ENCODE assay signal across 9 mouse cellular contexts in genomic region chr12:76368201-76368789, GRCm38 (mm10). TPM values are rescaled to one million over a fixed set of nuclear protein-coding genes. Genes with fewer than 3 reads are reported as not detected.
DNase-seq lines count a peak whose midpoint lies in the region; ATAC-seq lines count a peak whose summit lies in the region.
"Had no signal": no experiment of that assay in that cellular context is flagged by ENCODE, and none has a peak within 500 bp of the region (broad histone marks: within the 10 kb centered on the region; RNA-seq: fewer than 3 reads in every experiment).

No protein-coding gene starts in this region.

- H3K27me3 ChIP-seq in erythroblast, embryonic 14.5 days (ENCODE audit: control insufficient read depth) = no peaks in the 10 kb centered on the region
- H3K27me3 ChIP-seq in intestine, embryonic 16.5 days (replicated peaks; ENCODE audit: control insufficient read depth, insufficient read depth, low read length) = no peaks in the 10 kb centered on the region
- no peaks in the 10 kb centered on the region for H3K27me3 ChIP-seq in neural tube, embryonic 14.5 days (ENCODE audit: control insufficient read depth, insufficient read depth, low read length)

- H3K9me3 ChIP-seq in erythroblast, embryonic 14.5 days (ENCODE audit: control insufficient read depth, low read length) = no peaks in the 10 kb centered on the region
- no peaks in the 10 kb centered on the region for H3K9me3 ChIP-seq in intestine, embryonic 16.5 days (ENCODE audit: control insufficient read depth, low read length)
- no peaks in the 10 kb centered on the region for H3K9me3 ChIP-seq in neural tube, embryonic 14.5 days (ENCODE audit: control insufficient read depth, low read length)

- 12% methylated on average over 9 of the region's 9 CpGs for WGBS in intestine, embryonic 16.5 days
- 3% methylated on average over 9 of the region's 9 CpGs for WGBS in neural tube, embryonic 14.5 days

- peak overlapping the region; percentile 96 for H3K4me3 ChIP-seq in erythroblast, embryonic 14.5 days (replicated peaks)
- peak overlapping the region; percentile 99 for H3K4me3 ChIP-seq in intestine, embryonic 16.5 days (ENCODE audit: low read length)
- peak overlapping the region; percentile 90 for H3K4me3 ChIP-seq in neural tube, embryonic 14.5 days (ENCODE audit: low read depth, low read length)

- no peak for ATAC-seq in erythroblast, adult 5-6 weeks (replicated peaks; ENCODE audit: low FRiP score, poor library complexity, severe bottlenecking)
- no peak for ATAC-seq in intestine, embryonic 16.5 days
- no peak for ATAC-seq in neural tube, embryonic 14.5 days (ENCODE audit: low read depth)

- H3K27ac ChIP-seq in intestine, embryonic 16.5 days (ENCODE audit: low read length) = peak overlapping the region; percentile 100
- H3K27ac ChIP-seq in neural tube, embryonic 14.5 days (ENCODE audit: low read depth, low read length) = peak overlapping the region; percentile 98

- H3K9ac ChIP-seq in intestine, embryonic 16.5 days (ENCODE audit: low read depth, low read length) = peak overlapping the region; percentile 99
- peak overlapping the region; percentile 97 for H3K9ac ChIP-seq in neural tube, embryonic 14.5 days (replicated peaks; ENCODE audit: low read depth, low read length)

- DNase-seq in thymus, postnatal 4 days = peak; percentile 44
- no peak for DNase-seq in thymus, postnatal 10 days (ENCODE audit: low spot score in 2 of 2)
- no peak for DNase-seq in urinary bladder, adult 18-20 months (ENCODE audit: low spot score in 2 of 2)
- no peak for DNase-seq in testis, postnatal 10 days (ENCODE audit: low spot score)

- H3K36me3 ChIP-seq in erythroblast, embryonic 14.5 days (ENCODE audit: control insufficient read depth) = peaks cover 16% of the 10 kb centered on the region
- no peaks in the 10 kb centered on the region for H3K36me3 ChIP-seq in intestine, embryonic 16.5 days (ENCODE audit: control insufficient read depth, insufficient read depth, low read length)
- H3K36me3 ChIP-seq in neural tube, embryonic 14.5 days (ENCODE audit: control insufficient read depth, insufficient read depth, low read length) = no peaks in the 10 kb centered on the region

- peak overlapping the region; percentile 81 for H3K4me2 ChIP-seq in intestine, embryonic 16.5 days (ENCODE audit: low read depth, low read length)
- H3K4me2 ChIP-seq in neural tube, embryonic 14.5 days (ENCODE audit: low read depth, low read length) = peak overlapping the region; percentile 76

- H3K4me1 ChIP-seq in erythroblast, embryonic 14.5 days (ENCODE audit: control insufficient read depth) = peaks cover 76% of the 10 kb centered on the region
- H3K4me1 ChIP-seq in intestine, embryonic 16.5 days (ENCODE audit: control insufficient read depth, insufficient read depth, low read length) = peaks cover 31% of the 10 kb centered on the region
- H3K4me1 ChIP-seq in neural tube, embryonic 14.5 days (ENCODE audit: control insufficient read depth, insufficient read depth, low read length) = peaks cover 29% of the 10 kb centered on the region

RNA-seq across cellular contexts. Expression of gene Zbtb25, which starts 1.1 kb away (rescaled TPM):
- polyA plus RNA-seq in erythroblast, embryonic 14.5 days (2012) = 0.29 and 0.59 TPM in 2 replicates
- 6.1 and 19.2 TPM in 2 replicates for total RNA-seq in erythroblast, adult 5-6 weeks (2015; ENCODE audit: low replicate concordance)
- total RNA-seq in erythroblast, adult 5-6 weeks (2017; ENCODE audit: low replicate concordance) = 1.3 and 4.6 TPM in 2 replicates
- polyA plus RNA-seq in intestine, embryonic 16.5 days (2015; fragmentation: Nextera tagmentation; extraction: Ambion mirVana) = 8.8 and 9.4 TPM in 2 replicates
- polyA plus RNA-seq in neural tube, embryonic 14.5 days (2014; fragmentation: Nextera tagmentation; extraction: Ambion mirVana) = 14.5 and 16.6 TPM in 2 replicates

RNA-seq across cellular contexts. Expression of gene Zbtb1, which starts 1.8 kb away (rescaled TPM):
- 0.10 and 0.14 TPM in 2 replicates for polyA plus RNA-seq in erythroblast, embryonic 14.5 days (2012)
- 4.6 and 4.8 TPM in 2 replicates for total RNA-seq in erythroblast, adult 5-6 weeks (2015; ENCODE audit: low replicate concordance)
- 4.0 and 5.6 TPM in 2 replicates for total RNA-seq in erythroblast, adult 5-6 weeks (2017; ENCODE audit: low replicate concordance)
- polyA plus RNA-seq in intestine, embryonic 16.5 days (2015; fragmentation: Nextera tagmentation; extraction: Ambion mirVana) = 5.4 and 5.6 TPM in 2 replicates
- polyA plus RNA-seq in neural tube, embryonic 14.5 days (2014; fragmentation: Nextera tagmentation; extraction: Ambion mirVana) = 3.5 and 5.1 TPM in 2 replicates

RNA-seq across cellular contexts. Expression of gene Hspa2, which starts 35.7 kb away (rescaled TPM):
- polyA plus RNA-seq in erythroblast, embryonic 14.5 days (2012) = 0.20 and 0.27 TPM in 2 replicates
- total RNA-seq in erythroblast, adult 5-6 weeks (2015; ENCODE audit: low replicate concordance) = 0.42 and 4.4 TPM in 2 replicates
- 0.68 and 1.8 TPM in 2 replicates for total RNA-seq in erythroblast, adult 5-6 weeks (2017; ENCODE audit: low replicate concordance)
- 11.6 and 12.5 TPM in 2 replicates for polyA plus RNA-seq in intestine, embryonic 16.5 days (2015; fragmentation: Nextera tagmentation; extraction: Ambion mirVana)
- 4.7 and 5.7 TPM in 2 replicates for polyA plus RNA-seq in neural tube, embryonic 14.5 days (2014; fragmentation: Nextera tagmentation; extraction: Ambion mirVana)

RNA-seq across cellular contexts. Expression of gene Akap5, which starts 43.6 kb away (rescaled TPM):
- 0.01 TPM in 2 replicates for polyA plus RNA-seq in erythroblast, embryonic 14.5 days (2012)
- 0.38 TPM in 1 of 2 replicates, not detected in the other for total RNA-seq in erythroblast, adult 5-6 weeks (2015; ENCODE audit: low replicate concordance)
- total RNA-seq in erythroblast, adult 5-6 weeks (2017; ENCODE audit: low replicate concordance) = 0.28 TPM in 1 of 2 replicates, not detected in the other
- polyA plus RNA-seq in intestine, embryonic 16.5 days (2015; fragmentation: Nextera tagmentation; extraction: Ambion mirVana) = 2.6 and 2.8 TPM in 2 replicates
- polyA plus RNA-seq in neural tube, embryonic 14.5 days (2014; fragmentation: Nextera tagmentation; extraction: Ambion mirVana) = 14.7 and 17.0 TPM in 2 replicates

RNA-seq across cellular contexts. Expression of gene Ppp1r36, which starts 49.0 kb away (rescaled TPM):
- polyA plus RNA-seq in erythroblast, embryonic 14.5 days (2012) = not detected in 2 replicates
- not detected in 2 replicates for total RNA-seq in erythroblast, adult 5-6 weeks (2015; ENCODE audit: low replicate concordance)
- not detected in 2 replicates for total RNA-seq in erythroblast, adult 5-6 weeks (2017; ENCODE audit: low replicate concordance)
- polyA plus RNA-seq in intestine, embryonic 16.5 days (2015; fragmentation: Nextera tagmentation; extraction: Ambion mirVana) = 0.99 and 1.5 TPM in 2 replicates
- 0.81 and 1.5 TPM in 2 replicates for polyA plus RNA-seq in neural tube, embryonic 14.5 days (2014; fragmentation: Nextera tagmentation; extraction: Ambion mirVana)
- total RNA-seq: neutrophil, adult 5-6 weeks had no signal
